Mouse (Mus musculus) brown adipose tissue, adult 24 weeks (tissue): ENCODE data around the gene Paqr3. TPM values are rescaled to one million over a fixed set of nuclear protein-coding genes. Genes with fewer than 3 reads are reported as not detected.

ENCODE experiments used
- H3K27ac ChIP-seq: fragments of 200-500 bp; replicated peaks from 2 replicates; pipeline ENCODE4 v1.5.1; 2012; ENCODE audit warnings: low read depth, mild to moderate bottlenecking, low read length
- H3K4me1 ChIP-seq: fragments of 200-500 bp; 2 replicates; pipeline ENCODE4 v1.6.1; 2012; ENCODE audit warnings: low read length, mixed read lengths; ENCODE audit not compliant: control insufficient read depth, insufficient read depth, insufficient read length
- H3K4me3 ChIP-seq: fragments of 200-500 bp; 2 replicates; pipeline ENCODE4 v1.5.1; 2012; ENCODE audit warnings: low read depth, mild to moderate bottlenecking, low read length, moderate library complexity; ENCODE audit not compliant: insufficient read depth
- polyA plus RNA-seq: library from polyadenylated mRNA; stranded (reverse); fragments of >200 nt; gene quantifications from 2 replicates; pipeline ENCODE4 v1.2.4, GENCODE M21; 2012; ENCODE audit not compliant: missing spikeins, insufficient read depth, insufficient read length

Paqr3 gene
- polyA plus RNA-seq, 1 experiment: 2.6 TPM

GRCm38 (mm10) chr5:97062041-97062440 is 49.4 kb downstream of the Paqr3 start:
- Histone ChIP-seq H3K27ac (no peak overlapping the region), H3K4me3 (no peak overlapping the region)

GRCm38 (mm10) chr5:97060864-97061263 is 50.5 kb downstream of the Paqr3 start:
- Histone ChIP-seq H3K4me3 (no peak overlapping the region), H3K27ac (no peak overlapping the region), H3K4me1 (no peaks in the 10 kb centered on the region)

More at GRCm38 (mm10) chr5:97062041-97062440, 49.4 kb downstream of the Paqr3 start:
- H3K4me1 ChIP-seq: no peaks in the 10 kb centered on the region

- Histone ChIP-seq H3K27ac (no peak overlapping the region), H3K4me3 (no peak overlapping the region), H3K4me1 (no peaks in the 10 kb centered on the region)
Measured at GRCm38 (mm10) chr5:97056791-97057450, 54.5 kb downstream of the Paqr3 start.

DNA sequence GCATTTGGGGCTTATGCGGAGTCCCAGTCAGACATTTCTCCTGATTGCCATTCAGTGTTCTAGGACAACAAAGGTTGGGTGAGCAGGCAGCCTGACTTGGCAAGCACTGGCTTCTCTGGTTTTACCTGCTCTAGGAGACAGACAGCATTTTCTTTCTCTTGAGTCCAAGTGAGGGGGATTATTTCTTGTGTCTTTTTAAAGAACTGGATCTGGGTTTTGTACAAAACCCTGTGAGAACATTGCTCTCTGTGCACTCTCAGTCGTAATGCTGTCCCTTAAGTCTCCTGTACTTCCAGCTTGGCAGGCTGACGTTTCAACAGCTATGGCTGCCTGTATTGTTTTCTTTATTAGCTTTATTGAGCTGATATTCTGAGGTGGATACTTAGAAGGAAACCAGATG is 55.0 kb downstream of the Paqr3 start:
- Histone ChIP-seq H3K27ac (no peak overlapping the region), H3K4me1 (no peaks in the 10 kb centered on the region), H3K4me3 (no peak overlapping the region)

- no peak overlapping the region for H3K4me3 ChIP-seq
- H3K4me1 ChIP-seq: no peaks in the 10 kb centered on the region
- no peak overlapping the region for H3K27ac ChIP-seq
Measured at GRCm38 (mm10) chr5:97055511-97056068, 55.8 kb downstream of the Paqr3 start.

DNA sequence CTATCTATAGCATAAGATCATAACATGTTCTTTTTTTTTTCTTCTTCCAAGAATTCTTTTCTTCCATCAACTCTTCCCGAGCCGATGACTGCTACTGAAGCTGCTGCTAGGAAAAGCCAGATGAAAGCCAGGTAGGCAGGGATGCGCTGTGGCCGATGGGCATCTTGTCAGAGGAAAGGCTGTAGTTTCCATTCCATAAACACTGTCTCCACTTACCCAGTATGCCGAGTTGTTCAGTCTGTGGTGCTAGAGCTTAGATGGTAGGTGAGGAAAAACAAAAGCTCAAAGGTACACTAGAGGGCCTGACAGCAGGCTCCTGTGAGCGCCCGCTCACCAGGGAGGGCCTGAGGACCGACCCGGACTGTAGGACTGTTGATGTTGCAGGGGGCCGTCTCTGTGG is 56.6 kb downstream of the Paqr3 start:
- Histone ChIP-seq H3K4me1 (no peaks in the 10 kb centered on the region), H3K4me3 (no peak overlapping the region), H3K27ac (no peak overlapping the region)

DNA sequence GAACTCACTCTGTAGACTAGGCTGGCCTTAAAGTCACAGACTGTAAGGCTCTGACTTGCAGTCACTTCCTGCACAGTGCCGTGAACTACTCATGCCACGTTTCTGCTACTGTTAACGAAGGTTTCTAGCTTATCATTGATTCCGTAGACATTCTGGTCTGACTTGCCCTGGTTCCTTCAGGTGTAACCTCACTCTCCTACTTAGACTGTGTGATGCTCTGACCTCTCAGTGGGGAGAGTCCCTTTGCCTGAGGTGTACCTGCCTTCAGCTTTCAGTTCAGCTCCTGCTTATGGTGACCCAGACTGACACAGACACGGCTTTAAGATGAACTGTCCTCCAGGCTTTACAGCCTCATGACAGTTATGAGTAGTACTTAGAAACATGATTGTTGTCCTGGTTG is 57.2 kb downstream of the Paqr3 start:
- no peak overlapping the region for H3K27ac ChIP-seq
- no peaks in the 10 kb centered on the region for H3K4me1 ChIP-seq
- no peak overlapping the region for H3K4me3 ChIP-seq

DNA sequence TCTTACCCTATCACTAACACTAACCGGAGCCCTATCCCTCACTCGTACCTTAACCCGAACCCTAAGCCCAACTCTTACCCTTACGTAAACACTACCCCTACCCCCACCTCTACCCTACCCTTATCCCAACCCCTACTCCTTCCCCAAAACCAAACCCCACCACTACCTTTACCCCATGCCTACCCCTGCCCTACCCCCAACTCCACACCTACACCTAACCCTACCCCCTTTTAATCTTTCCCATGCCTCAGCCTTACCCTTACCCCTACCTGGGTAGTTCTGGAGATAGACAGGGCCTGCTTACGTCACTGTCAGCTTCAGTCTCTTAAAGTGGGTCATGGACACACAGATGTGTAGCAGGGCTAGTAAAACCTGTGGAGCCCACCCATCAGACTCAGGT is 62.5 kb downstream of the Paqr3 start:
- no peaks in the 10 kb centered on the region for H3K4me1 ChIP-seq
- H3K27ac ChIP-seq: no peak overlapping the region

DNA sequence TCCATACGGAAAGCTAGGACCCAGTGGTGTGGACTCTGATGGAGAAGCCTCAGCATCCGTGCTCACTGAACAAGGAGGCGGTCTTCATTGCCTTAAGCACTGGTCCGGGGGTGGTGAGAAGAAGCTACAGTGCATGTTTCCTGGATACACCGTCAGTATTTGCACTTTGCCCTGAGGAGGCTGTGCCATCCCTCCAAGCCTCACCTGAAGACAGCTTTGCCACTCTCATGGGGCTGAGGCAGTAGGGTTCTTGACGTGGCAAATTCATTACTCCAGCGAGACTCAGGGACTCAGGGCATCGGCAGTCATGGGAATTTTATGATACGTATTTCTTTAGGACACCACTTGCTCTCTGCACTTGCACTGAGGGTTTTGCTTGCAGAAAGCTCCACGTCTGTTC is 64.7 kb downstream of the Paqr3 start:
- Histone ChIP-seq H3K4me3 (no peak overlapping the region), H3K4me1 (no peaks in the 10 kb centered on the region), H3K27ac (no peak overlapping the region)

More for the DNA sequence above, 62.5 kb downstream of the Paqr3 start:
- H3K4me3 ChIP-seq: no peak overlapping the region

- Histone ChIP-seq H3K4me3 (no peak overlapping the region), H3K27ac (no peak overlapping the region), H3K4me1 (no peaks in the 10 kb centered on the region)
Measured at GRCm38 (mm10) chr5:97045260-97045659, 66.1 kb downstream of the Paqr3 start.

Other genes with a start within 250 kb of the Paqr3 start
- gene Bmp2k, start 113.9 kb downstream of the Paqr3 start, polyA plus RNA-seq: 5.0 and 7.4 TPM in 2 replicates